Mouse (Mus musculus) kidney, embryonic 14.5 days (tissue): ENCODE data around the gene Muc1. TPM values are rescaled to one million over a fixed set of nuclear protein-coding genes. Genes with fewer than 3 reads are reported as not detected.

Experiments used
- ATAC-seq: fragments of 200-750 bp; cut with Nextera tagmentation; 2 replicates; pipeline ENCODE4 v1.8.0; 2017; ENCODE audit warnings: moderate number of reproducible peaks, mild to moderate bottlenecking, moderate TSS enrichment, moderate library complexity; ENCODE audit not compliant: low FRiP score, low TSS enrichment
- H3K27ac ChIP-seq: fragments of 300-500 bp; sonication (generic); 2 replicates; pipeline ENCODE4 v1.5.1; 2014; ENCODE audit warnings: low read depth, mild to moderate bottlenecking, low read length, moderate library complexity, mixed read lengths
- H3K27me3 ChIP-seq: fragments of 300-500 bp; sonication (generic); 2 replicates; pipeline ENCODE4 v1.6.1; 2014; ENCODE audit warnings: mild to moderate bottlenecking, low read length; ENCODE audit not compliant: control insufficient read depth, insufficient read depth
- H3K36me3 ChIP-seq: fragments of 300-500 bp; sonication (generic); 2 replicates; pipeline ENCODE4 v1.6.1; 2014; ENCODE audit warnings: low read length, mixed read lengths; ENCODE audit not compliant: control insufficient read depth, insufficient read depth
- H3K4me1 ChIP-seq: fragments of 300-500 bp; sonication (generic); 2 replicates; pipeline ENCODE4 v1.6.1; 2014; ENCODE audit warnings: low read length, mixed read lengths; ENCODE audit not compliant: control insufficient read depth, insufficient read depth
- H3K4me2 ChIP-seq: fragments of 300-500 bp; sonication (generic); replicated peaks from 2 replicates; pipeline ENCODE4 v1.6.1; 2014; ENCODE audit warnings: low read depth, mild to moderate bottlenecking, low read length
- H3K4me3 ChIP-seq: fragments of 300-500 bp; sonication (generic); 2 replicates; pipeline ENCODE4 v1.5.1; 2014; ENCODE audit warnings: mild to moderate bottlenecking, low read length
- H3K9ac ChIP-seq: fragments of 300-500 bp; sonication (generic); 2 replicates; pipeline ENCODE4 v1.6.1; 2014; ENCODE audit warnings: low read depth, mild to moderate bottlenecking, low read length, moderate library complexity
- H3K9me3 ChIP-seq: fragments of 300-500 bp; sonication (generic); 2 replicates; pipeline ENCODE4 v1.6.1; 2016; ENCODE audit warnings: low read length; ENCODE audit not compliant: control insufficient read depth
- WGBS: fragments of 180-500 bp; shearing (Covaris S2); extraction: QIAGEN DNeasy Blood & Tissue Kit; methylation state at CpG from one replicate; pipeline ENCODE4 v1.1.7; 2014; 5-methylcytosine and 5-hydroxymethylcytosine counted together
- polyA plus RNA-seq: library from polyadenylated mRNA; unstranded; fragments of >200 nt; fragmentation: Nextera tagmentation; extraction: Ambion mirVana; gene quantifications from 2 replicates; pipeline ENCODE4 v1.2.1, GENCODE M21; 2014

Gene Muc1
- polyA plus RNA-seq, 1 experiment from 2014 or later: 13.6 TPM

DNA sequence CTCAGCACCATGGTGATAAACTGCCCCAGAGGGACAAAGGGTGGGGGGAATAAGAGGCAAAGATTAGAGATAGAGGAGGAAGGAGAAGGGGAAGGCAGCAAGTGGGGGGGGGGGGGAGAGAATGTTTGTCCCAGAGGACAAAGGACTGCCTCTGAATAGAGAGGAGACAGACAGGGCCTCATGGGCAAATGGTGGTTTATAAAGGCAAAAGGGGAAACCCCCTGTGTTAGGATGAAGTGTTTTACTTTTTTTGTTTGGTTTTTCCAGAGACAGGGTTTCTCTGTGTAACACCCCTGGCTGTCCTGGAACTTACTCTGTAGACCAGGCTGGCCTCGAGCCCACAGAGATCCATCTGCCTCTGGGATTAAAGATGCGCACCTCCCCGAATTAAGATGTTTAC lies 31.4 kb downstream of the Muc1 start:
- no peaks in the 10 kb centered on the region for H3K36me3 ChIP-seq
- H3K27ac ChIP-seq: no peak overlapping the region
- H3K4me3 ChIP-seq: no peak overlapping the region
- ATAC-seq: no peak
- no peaks in the 10 kb centered on the region for H3K9me3 ChIP-seq
- no peak overlapping the region for H3K9ac ChIP-seq
- no peak overlapping the region for H3K4me2 ChIP-seq
- 72% methylated on average over 3 of the region's 3 CpGs for WGBS
- H3K4me1 ChIP-seq: no peaks in the 10 kb centered on the region
- H3K27me3 ChIP-seq: no peaks in the 10 kb centered on the region

- no peak overlapping the region for H3K4me2 ChIP-seq
- 0 out of 2 replicates have a peak, but pooled peaks cover 7% of the 10 kb centered on the region for H3K4me1 ChIP-seq
- no peaks in the 10 kb centered on the region for H3K36me3 ChIP-seq
- no peaks in the 10 kb centered on the region for H3K9me3 ChIP-seq
- H3K27ac ChIP-seq: peak overlapping the region; percentile 47; the same call in 1 of the 2 replicates
- no peaks in the 10 kb centered on the region for H3K27me3 ChIP-seq
- no peak for ATAC-seq
- WGBS: 59% methylated on average over 10 of the region's 10 CpGs
- H3K4me3 ChIP-seq: no peak overlapping the region
- H3K9ac ChIP-seq: no peak overlapping the region
Measured at GRCm38 (mm10) chr3:89262417-89262816, 33.6 kb downstream of the Muc1 start.

DNA sequence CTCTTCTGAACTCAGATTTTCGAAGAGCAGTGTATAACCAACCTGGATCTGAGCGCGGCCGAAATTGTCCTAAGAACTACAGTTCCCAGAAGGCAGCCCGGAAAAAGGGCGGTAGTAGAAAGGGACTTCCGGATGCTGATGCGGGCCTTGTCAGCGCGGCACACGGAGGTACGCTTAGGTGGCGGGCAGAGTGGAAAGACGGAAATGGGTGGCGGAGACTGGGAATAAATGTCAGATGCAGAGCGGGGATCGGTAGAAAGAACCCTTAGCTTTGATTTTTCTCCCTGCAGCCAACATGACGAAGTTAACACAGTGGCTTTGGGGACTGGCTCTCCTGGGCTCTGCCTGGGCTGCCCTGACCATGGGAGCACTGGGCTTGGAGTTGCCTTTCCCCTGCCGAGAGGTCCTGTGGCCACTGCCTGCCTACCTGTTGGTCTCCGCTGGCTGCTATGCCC lies 37.6 kb downstream of the Muc1 start:
- Histone ChIP-seq H3K27ac (peak overlapping the region; percentile 10; the same call in 1 of the 2 replicates), H3K9ac (peak overlapping the region; percentile 84), H3K9me3 (no peaks in the 10 kb centered on the region), H3K27me3 (no peaks in the 10 kb centered on the region), H3K4me3 (peak overlapping the region; percentile 83), H3K4me2 (peak overlapping the region; percentile 85), H3K4me1 (peaks cover 30% of the 10 kb centered on the region), H3K36me3 (peaks cover 7% of the 10 kb centered on the region; the same call in 1 of the 2 replicates)
- 0% methylated on average over 20 of the region's 20 CpGs for WGBS
- peak; percentile 83 for ATAC-seq

- ATAC-seq: no peak
- H3K4me1 ChIP-seq: peaks cover 30% of the 10 kb centered on the region
- H3K36me3 ChIP-seq: peaks cover 23% of the 10 kb centered on the region
- no peak overlapping the region for H3K4me3 ChIP-seq
- peak overlapping the region; percentile 78; the same call in 1 of the 2 replicates for H3K4me2 ChIP-seq
- no peaks in the 10 kb centered on the region for H3K27me3 ChIP-seq
- H3K9me3 ChIP-seq: no peaks in the 10 kb centered on the region
- H3K27ac ChIP-seq: no peak overlapping the region
- peak overlapping the region; percentile 23; the same call in 1 of the 2 replicates for H3K9ac ChIP-seq
- WGBS: 55% methylated on average over 8 of the region's 8 CpGs
Measured at GRCm38 (mm10) chr3:89268916-89269315, 40.1 kb downstream of the Muc1 start.

DNA sequence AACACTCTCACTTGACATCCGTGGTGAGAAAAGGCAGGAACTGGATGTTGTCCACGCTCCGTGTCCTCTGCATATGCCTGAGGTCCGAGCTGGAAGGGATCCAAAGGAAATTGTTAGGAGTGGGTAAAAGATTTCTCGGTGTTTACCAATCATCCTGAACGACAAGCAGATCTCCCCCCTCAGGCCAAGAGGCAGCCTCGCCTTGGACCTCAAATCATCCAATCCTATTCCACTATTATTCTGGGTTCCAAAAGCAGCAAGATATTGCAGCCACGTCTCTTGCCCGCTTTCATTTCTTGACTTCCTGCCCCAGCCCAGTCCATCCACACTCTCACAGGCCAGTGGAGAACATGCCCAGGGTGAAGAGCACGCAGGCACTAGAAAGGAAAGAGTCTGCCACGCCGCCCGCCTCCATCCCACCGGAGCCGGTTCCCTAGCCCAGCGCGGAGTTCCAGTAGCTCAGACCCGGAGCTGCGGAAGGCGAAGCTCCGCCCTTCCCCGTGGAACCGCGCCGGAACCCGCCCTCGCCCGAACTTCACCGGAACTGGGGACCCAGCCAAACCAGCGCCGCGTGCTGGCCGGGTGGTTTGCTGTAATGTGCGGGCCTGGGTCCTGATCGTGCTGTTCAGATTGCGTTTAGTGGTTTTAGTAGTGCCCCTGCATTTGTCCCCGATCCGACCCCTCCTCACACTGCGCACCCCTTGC lies 41.3 kb downstream of the Muc1 start, which contains the start of gene Slc50a1:
Gene Slc50a1, minus strand, starts transcription at position 520 of the 705 bp plus-strand sequence.
- Histone ChIP-seq H3K9ac (peak within 1 kb of the TSS; percentile 76), H3K27me3 (no peaks in the 10 kb centered on the region), H3K9me3 (no peaks in the 10 kb centered on the region), H3K4me2 (peak within 1 kb of the TSS; percentile 78), H3K4me1 (peaks cover 30% of the 10 kb centered on the region), H3K4me3 (peak within 1 kb of the TSS; percentile 53), H3K36me3 (peaks cover 28% of the 10 kb centered on the region), H3K27ac (peak within 1 kb of the TSS; percentile 86)
- ATAC-seq: peak; percentile 58
- 3% methylated on average over 39 of the region's 39 CpGs for WGBS

GRCm38 (mm10) chr3:89270891-89271290 lies 42.0 kb downstream of the Muc1 start:
- ATAC-seq: no peak
- no peaks in the 10 kb centered on the region for H3K9me3 ChIP-seq
- H3K4me3 ChIP-seq: peak overlapping the region; percentile 53
- H3K9ac ChIP-seq: peak overlapping the region; percentile 76
- peak overlapping the region; percentile 78; the same call in 1 of the 2 replicates for H3K4me2 ChIP-seq
- H3K27me3 ChIP-seq: no peaks in the 10 kb centered on the region
- peaks cover 30% of the 10 kb centered on the region for H3K4me1 ChIP-seq
- H3K27ac ChIP-seq: peak overlapping the region; percentile 86; the same call in 1 of the 2 replicates
- WGBS: 74% methylated on average over 6 of the region's 6 CpGs
- H3K36me3 ChIP-seq: peaks cover 35% of the 10 kb centered on the region

- Histone ChIP-seq H3K9ac (no peak overlapping the region), H3K4me3 (no peak overlapping the region), H3K27ac (no peak overlapping the region), H3K4me2 (no peak overlapping the region), H3K36me3 (peaks cover 36% of the 10 kb centered on the region), H3K27me3 (no peaks in the 10 kb centered on the region), H3K9me3 (no peaks in the 10 kb centered on the region), H3K4me1 (peaks cover 31% of the 10 kb centered on the region)
- ATAC-seq: no peak
- WGBS: 63% methylated on average over 6 of the region's 6 CpGs
Measured at GRCm38 (mm10) chr3:89271760-89272159, 42.9 kb downstream of the Muc1 start.

DNA sequence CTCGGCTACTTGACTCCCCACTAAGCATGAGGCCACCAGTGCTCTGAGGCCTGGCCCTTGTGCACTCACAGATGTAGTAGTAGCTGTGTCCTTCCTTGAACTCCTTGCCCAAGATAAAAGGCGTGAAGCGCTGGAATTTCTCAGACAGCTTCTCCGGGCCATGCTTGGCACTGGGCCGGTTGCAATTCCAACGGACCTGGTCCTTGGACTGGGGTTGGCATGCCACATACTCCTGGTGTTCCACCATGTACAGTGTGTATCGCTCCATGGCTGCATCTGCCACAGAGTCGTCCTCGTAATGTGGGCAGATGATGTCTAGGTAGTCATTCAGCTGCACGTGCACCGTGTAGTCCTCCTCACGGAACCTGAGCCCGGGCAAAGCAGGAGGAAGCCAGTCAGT lies 47.2 kb downstream of the Muc1 start:
- peaks cover 30% of the 10 kb centered on the region for H3K36me3 ChIP-seq
- no peak overlapping the region for H3K4me2 ChIP-seq
- H3K9me3 ChIP-seq: no peaks in the 10 kb centered on the region
- no peak overlapping the region for H3K4me3 ChIP-seq
- H3K4me1 ChIP-seq: peaks cover 31% of the 10 kb centered on the region
- no peak for ATAC-seq
- no peak overlapping the region for H3K27ac ChIP-seq
- no peaks in the 10 kb centered on the region; the same call in 1 of the 2 replicates for H3K27me3 ChIP-seq
- no peak overlapping the region for H3K9ac ChIP-seq
- WGBS: 92% methylated on average over 13 of the region's 13 CpGs
